Mouse (Mus musculus) right cerebral cortex, postnatal 4 days (tissue): ENCODE measurements around the gene Dennd1a.

Experiments used
- DNase-seq: peaks from one replicate; pipeline ENCODE4 v3.0.0-alpha.2; 2022

Gene Dennd1a

GRCm38 (mm10) chr2:37799137-37799536, 488.1 kb downstream of the Dennd1a start:
- DNase-seq = no peak

DNA sequence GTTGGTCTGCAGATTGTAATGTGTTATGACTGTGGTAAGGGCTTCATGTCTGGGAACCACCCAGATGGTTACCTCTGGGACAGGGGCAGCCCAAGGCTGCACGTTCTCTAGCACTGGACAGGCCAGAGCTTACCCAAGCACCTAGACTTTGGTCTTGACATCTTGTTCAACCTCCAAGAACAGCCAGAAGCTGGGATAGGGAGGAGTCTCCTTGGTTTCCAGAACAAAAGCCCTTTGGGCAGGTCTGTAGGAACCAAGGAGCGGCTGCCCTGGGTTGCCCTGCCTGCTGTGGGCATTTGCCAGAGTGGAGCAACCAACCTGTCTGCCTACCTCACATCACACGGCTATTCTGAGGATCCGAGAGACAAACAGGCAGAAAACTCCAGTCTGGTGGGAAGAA, 490.1 kb downstream of the Dennd1a start:
- DNase-seq = no peak

DNA sequence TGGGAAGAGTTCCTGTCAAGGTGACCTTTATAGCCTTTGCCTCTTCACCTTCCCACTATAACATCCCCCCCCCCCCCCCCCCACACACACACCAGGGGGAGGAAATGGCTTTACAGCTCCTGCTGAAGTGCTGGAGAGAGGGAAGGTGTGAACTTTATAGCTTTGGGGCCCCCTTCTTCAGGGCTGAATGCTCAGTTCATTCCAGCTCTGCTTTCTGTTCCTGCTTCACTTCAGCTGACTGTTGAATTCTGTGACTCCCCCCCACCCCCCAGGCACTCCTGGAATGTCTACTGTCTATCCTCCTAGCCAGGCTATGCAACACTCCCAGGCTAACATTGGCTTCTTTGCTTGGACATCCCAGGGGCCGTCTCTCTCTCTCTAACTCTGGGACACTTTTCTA, 491.2 kb downstream of the Dennd1a start:
- no peak for DNase-seq

DNA sequence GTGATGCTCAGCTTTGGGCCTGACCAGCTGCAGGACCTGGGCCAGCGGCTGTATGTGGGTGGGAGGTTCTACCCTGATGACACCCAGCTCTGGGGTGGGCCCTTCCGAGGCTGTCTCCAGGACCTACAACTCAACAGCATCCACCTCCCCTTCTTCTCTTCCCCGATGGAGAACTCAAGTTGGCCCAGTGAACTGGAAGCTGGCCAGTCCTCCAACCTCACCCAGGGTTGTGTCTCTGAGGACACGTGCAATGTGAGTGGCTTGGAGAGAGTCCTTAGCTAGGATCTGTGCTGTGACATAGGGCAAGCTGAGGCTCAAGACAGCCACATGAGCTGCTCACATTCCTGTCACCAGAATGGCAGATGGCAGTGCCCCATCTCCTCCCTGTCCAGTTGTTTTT, 495.9 kb downstream of the Dennd1a start:
- no peak for DNase-seq

DNA sequence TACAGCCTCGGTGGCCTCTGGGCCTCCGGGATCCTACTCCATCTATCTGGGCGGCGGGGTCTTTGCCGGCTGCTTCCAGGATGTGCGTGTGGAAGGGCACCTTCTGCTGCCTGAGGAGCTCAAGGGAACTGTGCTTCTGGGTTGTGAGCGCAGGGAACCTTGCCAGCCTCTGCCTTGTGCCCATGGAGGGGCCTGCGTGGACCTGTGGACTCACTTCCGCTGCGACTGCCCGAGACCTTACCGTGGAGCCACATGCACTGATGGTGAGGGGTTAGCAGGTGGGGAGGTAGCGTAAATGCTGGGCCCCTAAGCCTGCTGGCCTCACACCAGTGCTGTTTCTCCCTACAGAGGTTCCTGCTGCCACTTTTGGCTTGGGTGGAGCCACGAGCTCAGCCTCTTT, 496.5 kb downstream of the Dennd1a start:
- DNase-seq = no peak

GRCm38 (mm10) chr2:37789995-37790394, 497.2 kb downstream of the Dennd1a start:
- DNase-seq = no peak

GRCm38 (mm10) chr2:37789029-37789428, 498.2 kb downstream of the Dennd1a start:
- DNase-seq = no peak

DNA sequence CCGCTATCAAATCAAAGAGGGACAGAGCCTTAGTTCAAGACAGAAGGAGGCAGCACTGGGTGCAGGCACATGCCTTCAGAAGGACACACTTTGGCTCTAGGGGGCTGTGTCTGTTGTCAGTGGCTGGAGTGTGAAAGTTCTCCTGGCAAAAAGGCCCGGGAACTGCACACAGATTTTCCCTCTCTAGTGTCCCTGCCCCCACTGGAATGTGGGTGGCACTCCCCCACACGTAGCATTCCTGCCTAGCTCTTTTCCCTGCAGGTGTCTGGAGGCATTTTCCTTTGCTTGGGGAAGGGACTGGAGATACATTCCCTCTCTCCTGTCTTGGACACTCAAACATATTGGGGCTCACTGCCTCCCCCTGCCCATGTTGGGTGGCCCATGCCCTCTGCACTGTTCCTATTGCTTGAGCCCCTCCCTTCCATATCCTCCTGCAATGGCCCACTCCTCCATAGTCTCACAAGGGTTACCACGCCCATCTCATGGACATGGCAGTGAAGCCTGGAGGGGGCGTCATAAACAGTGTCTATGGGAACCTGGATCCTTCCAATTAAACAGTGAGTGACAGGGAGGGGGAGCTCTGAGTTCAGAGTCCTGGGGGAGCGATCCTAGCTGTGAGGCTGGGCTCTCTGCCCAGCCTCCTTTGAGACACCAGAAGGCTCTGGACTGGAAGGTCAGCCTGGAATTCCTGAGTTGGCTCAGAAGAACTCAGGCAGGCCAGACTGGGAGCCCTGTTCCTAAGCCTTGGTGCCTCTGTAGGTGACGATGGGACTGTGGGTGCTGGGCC, 498.8 kb downstream of the Dennd1a start:
- no peak for DNase-seq

- DNase-seq = peak; percentile 55
Measured at GRCm38 (mm10) chr2:37786461-37786860, 500.7 kb downstream of the Dennd1a start.

DNA sequence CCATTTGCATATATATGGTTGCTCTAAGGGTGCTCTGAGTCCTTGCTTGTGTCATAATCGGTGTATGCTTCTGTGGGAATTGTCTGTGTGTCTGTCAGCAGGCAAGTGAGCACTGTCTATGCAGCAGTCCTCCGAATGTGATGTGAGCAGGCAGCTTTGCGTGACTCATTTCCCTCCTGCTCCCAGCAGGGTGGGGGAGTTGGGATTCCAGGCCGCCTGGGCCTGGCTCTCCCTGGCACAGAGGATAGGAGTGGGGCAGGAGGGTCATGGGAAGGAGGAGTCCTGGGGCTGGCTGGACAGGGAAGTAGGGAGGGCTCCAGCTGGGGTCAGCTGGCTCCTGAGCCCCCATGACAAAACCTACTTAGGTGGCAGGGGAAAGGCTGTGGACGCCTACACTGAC, 502.7 kb downstream of the Dennd1a start:
- no peak for DNase-seq

- no peak for DNase-seq
Measured at GRCm38 (mm10) chr2:37782002-37782401, 505.2 kb downstream of the Dennd1a start.

DNA sequence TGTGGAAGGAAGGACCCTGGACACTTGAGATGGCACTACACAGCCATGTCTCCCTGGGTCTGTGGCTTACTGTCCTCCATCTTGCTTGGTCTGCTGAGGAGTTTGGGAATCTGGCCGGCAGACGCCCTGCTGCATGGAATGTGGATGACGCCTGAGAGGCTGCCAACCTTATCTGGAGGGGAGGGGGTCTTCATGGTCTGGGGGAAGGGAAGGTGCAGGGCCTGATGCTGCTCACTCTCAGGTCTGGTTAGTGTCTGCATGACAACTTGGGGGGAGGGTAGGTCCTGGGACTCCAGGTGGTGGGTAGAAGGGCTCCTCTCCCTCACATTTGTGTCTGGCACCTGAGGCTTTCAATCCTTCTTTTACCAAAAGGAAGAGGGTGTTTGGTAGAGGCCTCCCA, 505.8 kb downstream of the Dennd1a start:
- DNase-seq = no peak

DNA sequence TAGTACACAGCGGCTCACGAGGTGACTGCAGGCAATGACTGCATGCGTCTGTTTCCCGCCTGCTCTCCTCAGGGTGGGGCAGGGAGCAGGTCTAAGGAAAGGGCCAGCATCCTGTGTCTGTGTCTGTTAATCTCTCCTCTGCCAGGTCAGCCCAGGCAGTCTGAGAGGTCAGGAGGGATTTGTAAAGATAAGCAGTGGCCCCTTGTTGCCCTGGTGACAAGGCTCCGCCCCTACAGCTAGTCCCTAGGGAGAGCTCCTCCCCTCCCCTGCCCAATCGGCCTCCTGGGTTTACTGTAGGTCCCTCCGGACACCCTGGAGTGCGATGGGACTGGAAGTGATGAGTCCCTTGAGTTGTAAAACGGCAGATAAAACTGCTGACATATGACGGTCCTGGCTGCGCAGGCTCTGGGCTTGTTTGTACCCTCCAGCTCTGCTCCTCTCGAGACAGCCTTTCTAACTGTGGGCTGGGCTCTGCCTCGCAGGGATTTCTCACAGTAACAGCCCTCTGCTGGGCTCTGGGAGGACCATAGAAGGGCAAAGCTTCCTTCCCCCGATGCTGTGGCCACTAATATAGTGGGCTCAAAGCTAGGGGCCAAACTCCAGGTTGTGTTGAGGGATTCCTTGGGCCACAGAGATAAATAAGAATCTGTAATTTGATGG, 506.8 kb downstream of the Dennd1a start:
- no peak for DNase-seq

DNA sequence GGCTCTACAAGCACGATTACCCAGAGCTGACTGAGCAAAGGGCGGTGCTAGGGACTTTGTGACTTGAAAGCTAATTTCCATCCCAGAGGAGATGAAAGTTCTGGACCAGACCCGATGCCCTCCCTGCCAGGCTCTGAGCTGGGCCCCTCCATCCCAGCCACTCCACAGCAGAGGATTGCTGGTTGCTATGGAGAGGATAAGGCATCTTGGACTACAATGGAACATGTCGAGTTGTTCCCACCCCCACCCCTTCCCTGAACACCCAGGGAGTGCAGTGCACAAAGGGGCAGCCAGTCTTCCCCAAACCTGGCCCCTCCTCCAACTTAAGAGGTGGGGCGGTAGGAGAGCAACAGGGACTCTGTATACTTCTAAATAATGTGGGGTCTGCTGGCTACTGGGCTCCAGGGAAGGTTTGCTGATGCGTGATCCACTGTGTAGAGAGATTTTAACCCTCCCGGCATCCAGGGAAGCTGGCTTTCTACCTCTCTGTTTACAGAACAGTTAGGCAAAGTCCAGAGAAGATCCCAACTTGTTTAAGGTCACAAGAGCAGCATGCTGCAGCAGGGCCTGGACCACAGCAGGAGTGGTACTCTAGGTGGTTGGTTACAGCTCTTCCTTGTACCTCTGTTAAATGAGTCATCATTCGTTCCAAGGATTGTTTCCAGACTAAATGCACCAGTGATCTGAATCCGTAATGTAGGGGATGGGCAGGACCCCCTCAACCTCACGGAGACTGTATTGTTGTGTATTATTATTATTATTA, 509.1 kb downstream of the Dennd1a start:
- no peak for DNase-seq

DNA sequence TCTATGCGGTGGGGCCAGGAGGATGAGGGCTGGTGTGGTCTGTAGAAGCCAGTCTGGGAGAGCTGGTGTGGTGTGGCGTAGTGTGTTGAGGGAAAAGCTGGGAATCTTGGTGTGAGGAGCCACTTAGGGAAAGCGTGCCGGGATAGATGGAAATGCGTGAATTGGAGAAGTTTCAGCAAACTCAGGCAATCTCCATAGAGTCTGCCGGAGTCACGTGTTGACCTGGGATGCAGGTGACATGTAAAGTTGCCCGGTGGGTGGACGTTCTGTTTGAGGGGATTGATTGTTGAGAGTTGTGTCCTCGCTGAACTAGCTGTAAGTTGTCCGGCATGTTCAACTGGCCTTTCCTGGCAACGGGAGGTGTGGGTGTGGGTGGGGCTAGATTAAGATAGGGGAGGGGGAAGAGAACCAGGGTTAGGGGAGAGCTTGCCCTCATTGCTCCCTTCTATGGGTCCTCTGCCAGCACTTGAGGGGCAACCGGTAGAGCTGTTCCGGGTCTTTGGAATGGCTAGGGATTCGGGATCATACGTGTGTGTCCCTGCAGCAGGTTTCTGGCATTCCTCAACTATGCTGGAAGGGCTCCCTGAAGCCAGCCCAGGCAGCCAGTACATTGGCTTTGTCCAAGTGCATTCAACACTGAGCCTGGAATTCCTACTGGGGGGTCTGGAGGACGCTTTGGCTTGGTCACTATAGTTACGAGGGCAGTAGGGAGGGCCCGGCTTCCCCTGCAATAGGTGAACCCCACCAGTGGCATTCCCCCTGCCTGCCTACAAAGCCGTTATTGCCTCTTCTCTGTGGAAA, 510.4 kb downstream of the Dennd1a start:
- no peak for DNase-seq

- no peak for DNase-seq
Measured at GRCm38 (mm10) chr2:37776016-37776415, 511.2 kb downstream of the Dennd1a start, which contains the start of gene Crb2. Gene Crb2 (plus strand): TSS chr2:37776249.

DNA sequence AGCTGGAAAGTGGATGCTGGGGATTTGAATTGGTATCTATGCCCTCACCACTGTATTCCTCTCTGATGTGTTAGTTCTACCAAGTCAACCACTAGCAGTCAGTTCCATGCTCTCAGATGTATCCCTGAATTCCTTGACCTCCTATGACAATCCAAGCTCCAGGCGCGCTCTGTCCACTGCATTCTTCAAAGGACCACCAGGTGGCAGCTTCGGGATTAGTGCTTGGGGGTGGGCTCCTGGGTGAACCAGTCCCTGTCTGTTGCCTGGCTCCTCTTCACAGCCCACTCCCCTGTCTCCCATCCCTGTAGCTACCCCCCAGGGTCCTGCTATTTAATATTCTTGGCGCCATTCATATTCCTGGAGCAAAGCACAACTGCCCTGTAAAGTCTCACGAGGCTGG, 512.6 kb downstream of the Dennd1a start:
- DNase-seq = peak; percentile 68

- DNase-seq = peak; percentile 96
Measured at GRCm38 (mm10) chr2:37771618-37772285, 515.4 kb downstream of the Dennd1a start.

DNA sequence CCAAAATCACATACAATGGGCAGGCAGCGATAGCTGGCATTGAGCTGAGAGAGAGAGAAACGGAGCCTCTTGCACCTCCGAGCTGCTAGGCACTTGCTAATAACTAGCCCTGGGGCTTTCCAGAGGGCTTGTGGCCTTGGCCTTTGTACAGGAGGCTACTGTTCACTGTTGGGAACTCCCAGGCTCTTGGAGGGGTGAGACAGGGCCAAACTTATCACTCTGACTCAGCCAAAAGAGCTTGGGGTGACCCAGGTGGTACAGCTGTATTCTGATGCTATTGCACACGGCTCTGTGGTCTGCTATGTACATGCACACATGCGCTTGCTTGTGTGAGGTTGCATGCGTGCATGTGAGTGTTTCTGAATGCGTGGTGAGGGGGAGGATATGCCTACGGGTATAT, 517.4 kb downstream of the Dennd1a start:
- DNase-seq = no peak

GRCm38 (mm10) chr2:37768903-37769302, 518.3 kb downstream of the Dennd1a start:
- peak; percentile 63 for DNase-seq

DNA sequence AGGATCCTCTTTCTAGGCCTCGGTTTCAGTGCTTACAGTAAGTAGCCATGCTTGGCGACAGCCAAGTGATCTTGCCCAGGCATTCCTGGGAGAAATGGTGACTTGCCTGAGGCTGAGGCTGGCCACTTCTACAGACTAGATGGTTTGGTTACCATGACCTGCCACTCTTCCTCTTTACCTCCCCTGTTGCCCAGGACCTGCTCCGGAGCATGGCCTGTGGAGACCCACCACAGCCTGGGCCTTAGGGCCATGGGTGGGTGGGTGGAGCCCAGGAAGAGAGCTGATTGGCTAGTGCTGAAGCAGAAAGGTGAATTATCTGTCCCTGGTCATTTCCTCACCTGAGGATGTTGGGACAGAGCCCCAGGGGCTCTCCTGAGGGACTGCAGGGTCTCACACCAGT, 519.5 kb downstream of the Dennd1a start:
- no peak for DNase-seq

DNA sequence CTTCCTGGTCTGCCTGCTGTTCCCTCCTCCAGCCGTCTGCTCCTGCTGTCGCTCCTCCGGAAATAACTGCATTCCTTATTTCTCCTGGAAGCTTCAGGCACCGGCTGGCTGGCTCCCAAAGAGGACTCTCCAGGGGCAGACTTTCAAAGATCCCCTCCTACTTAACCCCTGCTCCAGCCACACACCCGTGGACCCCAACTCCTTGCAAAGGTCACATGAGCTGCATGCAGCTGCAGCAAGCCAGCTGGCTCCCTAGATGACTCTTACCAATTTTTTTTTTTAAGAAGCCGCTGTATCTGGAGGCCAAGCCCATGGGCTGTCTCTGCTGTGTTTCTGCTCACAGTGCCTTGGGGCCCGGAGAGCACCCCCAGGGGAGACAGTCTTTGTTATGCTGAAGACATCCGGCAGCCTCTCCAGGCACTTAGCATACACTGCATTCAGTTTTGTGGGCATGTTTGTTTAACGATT, 520.1 kb downstream of the Dennd1a start:
- DNase-seq = peak; percentile 82
